Mouse (Mus musculus) lung, adult 2 months (tissue): ENCODE data around the gene Mogat1. TPM values are rescaled to one million over a fixed set of nuclear protein-coding genes. Genes with fewer than 3 reads are reported as not detected.
"Not testable (repeated sequence)": the region's sequence is repeated elsewhere in the genome, so short reads cannot be mapped to it uniquely, and the experiment has no call there.

Experiments used
- DNase-seq: peaks from one replicate; pipeline ENCODE4 v3.0.0; 2022
- H3K4me1 ChIP-seq: fragments of 200-500 bp; 2 replicates; pipeline ENCODE4 v1.6.1; 2011; ENCODE audit warnings: low read length; ENCODE audit not compliant: control insufficient read depth, insufficient read depth
- H3K4me3 ChIP-seq: fragments of 200-500 bp; replicated peaks from 2 replicates; pipeline ENCODE3; 2011; ENCODE audit warnings: low read depth, mild to moderate bottlenecking, control low read depth, low read length; ENCODE audit errors: extremely low read depth
- CTCF ChIP-seq: fragments of 200-500 bp; IDR thresholded peaks from 2 replicates; pipeline ENCODE4 v1.5.1; 2011; ENCODE audit warnings: mild to moderate bottlenecking, low read length, control low read depth; ENCODE audit not compliant: insufficient read depth
- POLR2A ChIP-seq: fragments of 200-500 bp; IDR thresholded peaks from 2 replicates; pipeline ENCODE4 v1.6.1; 2011; ENCODE audit warnings: low read depth, mild to moderate bottlenecking, control low read depth, low read length, borderline replicate concordance; ENCODE audit errors: extremely low read depth
- WGBS: fragments of 180-500 bp; shearing (Covaris S2); methylation state at CpG from one replicate; pipeline ENCODE4 v1.1.7; 2018; 5-methylcytosine and 5-hydroxymethylcytosine counted together
- polyA plus RNA-seq: library from polyadenylated mRNA; depleted of rRNA; stranded (reverse); fragments of >200 nt; gene quantifications from 2 replicates; pipeline ENCODE4 v1.2.3, GENCODE M21; 2012; rRNA removed

Mogat1 gene
- 1.2 and 1.6 TPM in 2 replicates for polyA plus RNA-seq

- WGBS: 46% methylated on average over 5 of the region's 5 CpGs
- DNase-seq: no peak
- Histone ChIP-seq H3K4me3 (peak within 1 kb of the TSS; percentile 16), H3K4me1 (peaks cover 3% of the 10 kb centered on the region; the same call in 1 of the 2 replicates)
- TF ChIP-seq POLR2A: no peak
- TF ChIP-seq CTCF: no peak
Measured at GRCm38 (mm10) chr1:78510862-78511261, at the start of gene Mogat1. Gene Mogat1, plus strand, starts transcription at chr1:78510991.

GRCm38 (mm10) chr1:78472441-78472840 lies 38.4 kb upstream of the Mogat1 start:
- WGBS: 89% methylated on average over 5 of the region's 5 CpGs
- TF ChIP-seq CTCF (no peak), POLR2A (no peak)
- DNase-seq: no peak
- no peak overlapping the region for H3K4me3 ChIP-seq
- H3K4me1 ChIP-seq: no peaks in the 10 kb centered on the region

- H3K4me3 ChIP-seq: no peak overlapping the region
Measured at GRCm38 (mm10) chr1:78483430-78483829, 27.4 kb upstream of the Mogat1 start.

GRCm38 (mm10) chr1:78484361-78484760 lies 26.4 kb upstream of the Mogat1 start:
- 18% methylated on average over 2 of the region's 2 CpGs for WGBS
- H3K4me1 ChIP-seq: peaks cover 6% of the 10 kb centered on the region
- no peak for DNase-seq
- TF ChIP-seq CTCF (no peak), POLR2A (no peak)
- no peak overlapping the region for H3K4me3 ChIP-seq

More at GRCm38 (mm10) chr1:78483430-78483829, 27.4 kb upstream of the Mogat1 start:
- no peak for DNase-seq
- H3K4me1 ChIP-seq: peaks cover 6% of the 10 kb centered on the region
- WGBS: 64% methylated on average over 3 of the region's 3 CpGs
- no peak for TF ChIP-seq CTCF
- TF ChIP-seq POLR2A: no peak

- peaks cover 8% of the 10 kb centered on the region for H3K4me1 ChIP-seq
- DNase-seq: no peak
- H3K4me3 ChIP-seq: peak overlapping the region; percentile 78
- under 1% methylated on average over 28 of the region's 28 CpGs for WGBS
- TF ChIP-seq CTCF: no peak
- TF ChIP-seq POLR2A: no peak
Measured at GRCm38 (mm10) chr1:78488427-78488751, 22.4 kb upstream of the Mogat1 start.

- peak; percentile 88 for DNase-seq
- Histone ChIP-seq H3K4me1 (peaks cover 5% of the 10 kb centered on the region), H3K4me3 (peak within 1 kb of the TSS; percentile 78)
- peak; percentile 74; the same call in 1 of the 2 replicates for TF ChIP-seq POLR2A
- no peak for TF ChIP-seq CTCF
- under 1% methylated on average over 31 of the region's 31 CpGs for WGBS
Measured at GRCm38 (mm10) chr1:78488752-78489492, 21.9 kb upstream of the Mogat1 start, which contains the start of gene Farsb. Gene Farsb, minus strand, starts transcription at chr1:78488897.

- no peak for TF ChIP-seq POLR2A
- TF ChIP-seq CTCF: no peak
- WGBS: 62% methylated on average over 1 of the region's 1 CpGs
- no peak for DNase-seq
- H3K4me3 ChIP-seq: no peak overlapping the region
- peaks cover 5% of the 10 kb centered on the region for H3K4me1 ChIP-seq
Measured at GRCm38 (mm10) chr1:78490143-78490542, 20.6 kb upstream of the Mogat1 start.

- WGBS: 91% methylated on average over 16 of the region's 16 CpGs
- no peak overlapping the region for H3K4me3 ChIP-seq
- no peaks in the 10 kb centered on the region for H3K4me1 ChIP-seq
- TF ChIP-seq POLR2A (no peak), CTCF (no peak)
- DNase-seq: no peak
Measured at GRCm38 (mm10) chr1:78501036-78501435, 9.8 kb upstream of the Mogat1 start.

GRCm38 (mm10) chr1:78501856-78502255 lies 8.9 kb upstream of the Mogat1 start:
- WGBS: 79% methylated on average over 12 of the region's 12 CpGs
- H3K4me3 ChIP-seq, DNase-seq, H3K4me1 ChIP-seq: not testable (repeated sequence)

GRCm38 (mm10) chr1:78502527-78502926 lies 8.3 kb upstream of the Mogat1 start:
- no peak for DNase-seq
- no peaks in the 10 kb centered on the region for H3K4me1 ChIP-seq
- TF ChIP-seq CTCF: no peak
- TF ChIP-seq POLR2A: no peak
- H3K4me3 ChIP-seq: no peak overlapping the region
- 89% methylated on average over 6 of the region's 6 CpGs for WGBS
